Mouse (Mus musculus): ENCODE data around the gene Fam53a. TPM values are rescaled to one million over a fixed set of nuclear protein-coding genes. Genes with fewer than 3 reads are reported as not detected.
A peak's percentile ranks its signal among the peaks of the same experiment; 100 is the strongest.

Gene Fam53a
- polyA plus RNA-seq, 1 experiment, result 37.2 TPM

GRCm38 (mm10) chr5:33637606-33638350 is 8.3 kb upstream of the Fam53a start:
- TF ChIP-seq CTCF (IDR thresholded peaks at IDR 0.05; ENCODE audit: insufficient read depth, low read length) (no peak), POLR2A (IDR thresholded peaks at IDR 0.05; ENCODE audit: borderline replicate concordance, extremely low read depth, low read depth, low read length) (no peak)
- WGBS, result 75% methylated on average over 3 of the region's 3 CpGs
- Histone ChIP-seq H3K4me1 (ENCODE audit: control insufficient read depth, insufficient read depth, low read length) (no peaks in the 10 kb centered on the region; the same call in 1 of the 2 replicates), H3K4me3 (replicated peaks; ENCODE audit: extremely low read depth, low read depth, low read length) (no peak overlapping the region)
- no peak for DNase-seq

GRCm38 (mm10) chr5:33635361-33635760 is 5.9 kb upstream of the Fam53a start:
- 88% methylated on average over 3 of the region's 3 CpGs for WGBS

GRCm38 (mm10) chr5:33632526-33632925 is 3.1 kb upstream of the Fam53a start:
- WGBS, result 74% methylated on average over 1 of the region's 1 CpGs
- DNase-seq, result no peak
- Histone ChIP-seq H3K4me1 (ENCODE audit: control insufficient read depth, insufficient read depth, low read length) (peaks cover 8% of the 10 kb centered on the region), H3K4me3 (replicated peaks; ENCODE audit: extremely low read depth, low read depth, low read length) (no peak overlapping the region)
- no peak for TF ChIP-seq POLR2A (IDR thresholded peaks at IDR 0.05; ENCODE audit: borderline replicate concordance, extremely low read depth, low read depth, low read length)
- no peak for TF ChIP-seq CTCF (IDR thresholded peaks at IDR 0.05; ENCODE audit: insufficient read depth, low read length)

More at GRCm38 (mm10) chr5:33635361-33635760, 5.9 kb upstream of the Fam53a start:
- H3K4me3 ChIP-seq (replicated peaks; ENCODE audit: extremely low read depth, low read depth, low read length), result no peak overlapping the region
- DNase-seq, result no peak
- TF ChIP-seq POLR2A (IDR thresholded peaks at IDR 0.05; ENCODE audit: borderline replicate concordance, extremely low read depth, low read depth, low read length) (no peak), CTCF (IDR thresholded peaks at IDR 0.05; ENCODE audit: insufficient read depth, low read length) (no peak)
- H3K4me1 ChIP-seq (ENCODE audit: control insufficient read depth, insufficient read depth, low read length), result no peaks in the 10 kb centered on the region

GRCm38 (mm10) chr5:33630615-33631014 is 1.2 kb upstream of the Fam53a start:
- H3K4me1 ChIP-seq (ENCODE audit: control insufficient read depth, insufficient read depth, low read length), result peaks cover 8% of the 10 kb centered on the region

GRCm38 (mm10) chr5:33630061-33630460 is 626 bp upstream of the Fam53a start:
- 1% methylated on average over 9 of the region's 9 CpGs for WGBS
- TF ChIP-seq CTCF (IDR thresholded peaks at IDR 0.05; ENCODE audit: insufficient read depth, low read length) (no peak), POLR2A (IDR thresholded peaks at IDR 0.05; ENCODE audit: borderline replicate concordance, extremely low read depth, low read depth, low read length) (no peak)
- no peak for DNase-seq
- Histone ChIP-seq H3K4me3 (replicated peaks; ENCODE audit: extremely low read depth, low read depth, low read length) (peak overlapping the region; percentile 45), H3K4me1 (ENCODE audit: control insufficient read depth, insufficient read depth, low read length) (peaks cover 8% of the 10 kb centered on the region)

More at GRCm38 (mm10) chr5:33630615-33631014, 1.2 kb upstream of the Fam53a start:
- 52% methylated on average over 4 of the region's 4 CpGs for WGBS
- H3K4me3 ChIP-seq (replicated peaks; ENCODE audit: extremely low read depth, low read depth, low read length), result no peak overlapping the region
- TF ChIP-seq POLR2A (IDR thresholded peaks at IDR 0.05; ENCODE audit: borderline replicate concordance, extremely low read depth, low read depth, low read length) (no peak), CTCF (IDR thresholded peaks at IDR 0.05; ENCODE audit: insufficient read depth, low read length) (no peak)
- no peak for DNase-seq

- no peak for TF ChIP-seq CTCF (IDR thresholded peaks at IDR 0.05; ENCODE audit: insufficient read depth, low read length)
- TF ChIP-seq POLR2A (IDR thresholded peaks at IDR 0.05; ENCODE audit: borderline replicate concordance, extremely low read depth, low read depth, low read length), result no peak
- WGBS, result under 1% methylated on average over 24 of the region's 24 CpGs
- no peak for DNase-seq
- Histone ChIP-seq H3K4me3 (replicated peaks; ENCODE audit: extremely low read depth, low read depth, low read length) (peak overlapping the region; percentile 79), H3K4me1 (ENCODE audit: control insufficient read depth, insufficient read depth, low read length) (peaks cover 8% of the 10 kb centered on the region)
These were observed 575 bp downstream of the Fam53a start for GRCm38 (mm10) chr5:33628820-33629300.

- peaks cover 10% of the 10 kb centered on the region for H3K4me1 ChIP-seq (ENCODE audit: control insufficient read depth, insufficient read depth, low read length)
- TF ChIP-seq POLR2A (IDR thresholded peaks at IDR 0.05; ENCODE audit: borderline replicate concordance, extremely low read depth, low read depth, low read length) (no peak), CTCF (IDR thresholded peaks at IDR 0.05; ENCODE audit: insufficient read depth, low read length) (no peak)
- DNase-seq, result peak; percentile 17
- 24% methylated on average over 4 of the region's 4 CpGs for WGBS
- peak overlapping the region; percentile 47 for H3K4me3 ChIP-seq (replicated peaks; ENCODE audit: extremely low read depth, low read depth, low read length)
These were observed 1.5 kb downstream of the Fam53a start for GRCm38 (mm10) chr5:33627968-33628367.

GRCm38 (mm10) chr5:33623766-33624165 is 5.7 kb downstream of the Fam53a start:
- TF ChIP-seq CTCF (IDR thresholded peaks at IDR 0.05; ENCODE audit: insufficient read depth, low read length), result no peak
- TF ChIP-seq POLR2A (IDR thresholded peaks at IDR 0.05; ENCODE audit: borderline replicate concordance, extremely low read depth, low read depth, low read length), result no peak
- peaks cover 10% of the 10 kb centered on the region for H3K4me1 ChIP-seq (ENCODE audit: control insufficient read depth, insufficient read depth, low read length)
- DNase-seq, result no peak
- WGBS, result 61% methylated on average over 3 of the region's 3 CpGs
- no peak overlapping the region for H3K4me3 ChIP-seq (replicated peaks; ENCODE audit: extremely low read depth, low read depth, low read length)

GRCm38 (mm10) chr5:33622671-33623070 is 6.8 kb downstream of the Fam53a start:
- TF ChIP-seq CTCF (IDR thresholded peaks at IDR 0.05; ENCODE audit: insufficient read depth, low read length) (no peak), POLR2A (IDR thresholded peaks at IDR 0.05; ENCODE audit: borderline replicate concordance, extremely low read depth, low read depth, low read length) (no peak)
- H3K4me1 ChIP-seq (ENCODE audit: control insufficient read depth, insufficient read depth, low read length), result peaks cover 3% of the 10 kb centered on the region
- 94% methylated on average over 2 of the region's 2 CpGs for WGBS
- no peak for DNase-seq
- no peak overlapping the region for H3K4me3 ChIP-seq (replicated peaks; ENCODE audit: extremely low read depth, low read depth, low read length)

GRCm38 (mm10) chr5:33614391-33614790 is 15.0 kb downstream of the Fam53a start:
- no peak for TF ChIP-seq CTCF (IDR thresholded peaks at IDR 0.05; ENCODE audit: insufficient read depth, low read length)
- TF ChIP-seq POLR2A (IDR thresholded peaks at IDR 0.05; ENCODE audit: borderline replicate concordance, extremely low read depth, low read depth, low read length), result no peak
- no peaks in the 10 kb centered on the region for H3K4me1 ChIP-seq (ENCODE audit: control insufficient read depth, insufficient read depth, low read length)

More at GRCm38 (mm10) chr5:33614391-33614790, 15.0 kb downstream of the Fam53a start:
- DNase-seq, result no peak
- no peak overlapping the region for H3K4me3 ChIP-seq (replicated peaks; ENCODE audit: extremely low read depth, low read depth, low read length)
- WGBS, result 70% methylated on average over 6 of the region's 6 CpGs
